Mouse (Mus musculus) myocyte (in vitro differentiated cells): ENCODE measurements around the gene Sez6l.

Experiments used
- MYOD1 ChIP-seq, 3 experiments: IDR thresholded peaks; one replicate each; pipeline ENCODE4 v1.6.1; 2011; ENCODE audit warnings: control low read depth in 2 of 3, low read depth in 2 of 3, mild to moderate bottlenecking in 2 of 3, moderate library complexity in 1 of 3; ENCODE audit not compliant: insufficient read length in 2 of 3, control insufficient read depth in 1 of 3
- MYOG ChIP-seq, 3 experiments: IDR thresholded peaks; one replicate each; pipeline ENCODE4 v1.6.1; 2011; ENCODE audit warnings: control low read depth in 2 of 3, low read depth in 2 of 3, mild to moderate bottlenecking in 2 of 3; ENCODE audit not compliant: insufficient read length in 2 of 3, control insufficient read depth in 1 of 3, insufficient read depth in 1 of 3
- POLR2A ChIP-seq: IDR thresholded peaks from one replicate; pipeline ENCODE4 v1.6.1; 2011; ENCODE audit warnings: low read depth, mild to moderate bottlenecking, control low read depth, moderate library complexity; ENCODE audit not compliant: insufficient read length
- USF1 ChIP-seq: IDR thresholded peaks from one replicate; pipeline ENCODE4 v1.6.1; 2011; ENCODE audit warnings: low read depth, mild to moderate bottlenecking, control low read depth, moderate library complexity

DNA sequence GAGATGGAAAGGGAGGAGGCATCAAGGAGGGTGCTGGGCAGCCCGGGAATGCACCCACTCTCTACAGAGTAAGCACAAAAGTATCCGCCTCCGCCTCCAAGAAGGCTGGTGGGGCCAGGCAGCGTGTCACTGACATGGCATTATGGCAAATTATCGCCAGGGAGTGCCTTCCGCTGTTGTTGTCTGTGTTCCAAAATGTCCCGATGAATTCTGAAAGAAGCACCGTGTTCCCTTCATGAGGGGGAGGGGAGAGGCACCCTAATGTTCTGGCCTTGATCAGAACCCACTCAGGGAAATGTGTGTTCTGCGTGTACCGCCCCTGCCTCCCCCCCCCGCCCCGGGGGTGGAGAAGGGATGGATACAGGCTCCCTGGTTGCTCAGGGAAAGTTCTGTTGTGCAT, 41.1 kb downstream of the Sez6l start:
- TF ChIP-seq POLR2A = no peak
- TF ChIP-seq USF1 = no peak
- TF ChIP-seq MYOD1 (IDR thresholded peaks at IDR 0.05; ENCODE audit: control insufficient read depth in 1 of 3, insufficient read length in 2 of 3, low read depth in 2 of 3) = no peak
- TF ChIP-seq MYOG (IDR thresholded peaks at IDR 0.05; ENCODE audit: control insufficient read depth in 1 of 3, insufficient read depth in 1 of 3, insufficient read length in 2 of 3, low read depth in 2 of 3) = no peak
